Mouse (Mus musculus) adrenal gland, postnatal 10 days (tissue): ENCODE data around the gene Mbtd1. TPM values are rescaled to one million over a fixed set of nuclear protein-coding genes. Genes with fewer than 3 reads are reported as not detected.
"Not testable (repeated sequence)": the region's sequence is repeated elsewhere in the genome, so short reads cannot be mapped to it uniquely, and the experiment has no call there.

Experiments used
- DNase-seq: peaks from one replicate; pipeline ENCODE4 v3.0.0; 2021; ENCODE audit warnings: mixed read lengths
- long read RNA-seq, 2 experiments: library from polyadenylated mRNA; stranded (forward); transcript quantifications; one replicate each; pipeline ENCODE4 v2.0.0; 2021
- total RNA-seq, 2 experiments: library from RNA; stranded (reverse); gene quantifications; 2 replicates each; pipeline ENCODE4 v1.2.3; 2021

Gene Mbtd1
- total RNA-seq = 10 to 100 TPM; 40.5 to 50.0 TPM
- long read RNA-seq, experiment 1, full-length matches to known transcripts = 3 of 14 reads
- long read RNA-seq, experiment 1, partial matches to known transcripts = 2 of 14 reads
- long read RNA-seq, experiment 1, other reads (novel, unspliced or antisense) = 9 of 14 reads
- long read RNA-seq, experiment 2, partial matches to known transcripts = 0 of 3 reads
- long read RNA-seq, experiment 2, other reads (novel, unspliced or antisense) = 3 of 3 reads

DNA sequence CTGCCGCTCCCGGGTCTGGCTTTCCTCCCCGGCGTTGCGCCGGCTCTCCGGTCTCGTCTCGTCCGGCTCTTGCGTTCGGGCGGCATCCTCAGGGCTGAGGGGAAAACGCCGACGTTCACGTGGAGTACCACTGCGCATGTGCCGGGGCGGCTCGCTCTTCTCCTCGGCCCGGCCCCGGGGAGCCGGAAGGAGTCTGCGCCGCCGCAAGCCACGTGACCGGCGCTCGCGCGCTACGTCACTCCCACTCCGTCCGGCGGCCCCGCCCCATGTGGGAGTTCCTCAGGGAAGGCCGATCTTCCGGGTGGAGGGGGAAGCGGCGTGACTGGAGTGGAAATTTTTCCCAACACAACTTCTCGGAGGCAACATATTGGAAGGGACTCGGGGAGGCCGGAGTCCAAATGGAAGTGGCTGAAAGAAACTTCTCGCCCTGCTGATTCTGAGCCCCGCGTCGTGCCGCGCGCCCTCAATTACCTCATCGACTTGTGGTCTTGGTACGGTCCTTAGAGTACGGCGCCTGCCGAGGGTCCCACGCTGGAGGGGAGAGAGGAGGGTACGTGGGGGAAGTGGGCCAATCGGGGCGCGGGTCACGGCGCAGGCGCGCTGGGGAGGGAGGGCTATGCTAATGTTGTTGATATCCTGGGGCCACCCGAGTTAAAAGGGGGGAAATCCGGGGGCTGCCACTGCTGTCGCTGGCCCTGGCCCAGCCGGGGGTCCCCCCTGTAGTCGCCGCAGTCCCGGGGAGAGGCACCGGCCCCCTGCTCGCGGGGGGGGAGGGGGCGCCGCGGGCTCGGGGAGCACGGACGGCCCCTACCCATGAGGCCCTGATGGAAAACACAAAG is at the start of gene Mbtd1, which contains the start of gene Utp18:
Gene Mbtd1, plus strand, starts transcription at position 281 of the 839 bp plus-strand sequence.
Gene Utp18, minus strand, starts transcription at position 195 of the 839 bp plus-strand sequence.
- DNase-seq = peak; percentile 99

DNA sequence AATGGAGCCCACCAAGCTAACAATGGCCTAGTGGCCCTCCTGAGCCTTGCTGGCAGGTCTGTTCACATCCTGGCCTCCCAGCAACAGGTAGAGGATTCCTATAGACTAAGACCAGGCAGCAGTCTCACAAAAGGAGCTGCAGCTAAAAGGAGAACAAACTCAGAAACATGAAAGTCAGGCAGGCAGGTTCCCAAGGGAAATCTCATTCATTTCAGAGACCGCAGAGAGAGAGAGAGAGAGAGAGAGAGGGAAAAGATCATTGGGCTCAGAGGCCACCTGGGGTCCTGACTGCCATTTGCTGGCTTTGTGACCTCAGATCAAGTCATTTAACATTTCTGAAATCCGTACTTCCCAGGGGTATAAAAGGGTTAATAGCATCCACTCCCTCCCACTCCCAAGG is 38.3 kb upstream of the Mbtd1 start:
- no peak for DNase-seq

DNA sequence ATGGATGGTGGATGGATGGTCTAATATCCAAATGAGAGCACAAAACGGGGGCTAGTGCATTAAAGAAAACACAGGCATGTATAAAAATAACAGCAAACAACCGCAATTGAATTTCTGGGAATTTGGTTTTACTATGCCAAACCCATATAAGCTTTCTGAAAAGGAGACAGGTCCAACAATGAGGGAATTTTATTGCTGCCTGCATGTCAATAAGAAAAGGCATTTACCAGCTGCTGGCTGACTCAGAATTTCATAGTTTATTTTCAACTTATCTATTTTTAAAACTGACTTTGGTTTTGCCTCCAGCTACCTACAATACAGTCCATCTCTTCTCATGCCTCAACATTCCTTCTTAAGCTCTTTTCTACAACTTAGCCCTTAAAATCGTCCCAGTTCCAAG is 33.1 kb upstream of the Mbtd1 start:
- no peak for DNase-seq

DNA sequence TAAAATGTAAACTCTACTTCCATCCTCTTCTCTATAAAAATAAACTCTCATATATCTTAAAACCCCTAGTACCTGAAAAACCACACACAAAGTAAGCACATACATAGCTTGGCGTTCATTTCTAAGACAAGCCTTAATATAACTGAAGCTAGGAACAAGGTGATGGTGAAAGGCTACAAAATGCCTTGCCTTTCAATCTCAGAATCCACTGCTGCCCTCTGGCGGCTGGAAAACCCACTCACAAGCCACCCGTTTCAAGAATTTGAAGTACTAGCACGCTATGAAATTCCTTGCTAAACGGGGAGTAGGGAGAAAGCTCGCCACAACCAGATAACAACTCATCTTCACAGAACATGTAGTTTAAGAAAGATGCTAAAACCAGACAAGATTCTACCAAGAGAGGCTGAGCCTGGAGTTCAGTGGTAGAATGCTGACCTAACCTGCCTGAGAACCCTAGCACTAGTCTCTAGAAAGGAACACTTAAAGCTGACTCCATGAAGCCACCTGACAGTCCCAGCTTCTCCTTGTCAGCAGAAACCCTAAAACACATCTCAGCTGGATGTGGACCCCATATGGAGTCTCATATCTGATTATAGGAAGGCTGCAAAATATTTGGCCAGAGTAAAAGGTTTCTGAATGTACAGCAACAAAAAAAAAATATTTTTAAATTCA is 29.2 kb upstream of the Mbtd1 start:
- DNase-seq = peak; percentile 85

DNA sequence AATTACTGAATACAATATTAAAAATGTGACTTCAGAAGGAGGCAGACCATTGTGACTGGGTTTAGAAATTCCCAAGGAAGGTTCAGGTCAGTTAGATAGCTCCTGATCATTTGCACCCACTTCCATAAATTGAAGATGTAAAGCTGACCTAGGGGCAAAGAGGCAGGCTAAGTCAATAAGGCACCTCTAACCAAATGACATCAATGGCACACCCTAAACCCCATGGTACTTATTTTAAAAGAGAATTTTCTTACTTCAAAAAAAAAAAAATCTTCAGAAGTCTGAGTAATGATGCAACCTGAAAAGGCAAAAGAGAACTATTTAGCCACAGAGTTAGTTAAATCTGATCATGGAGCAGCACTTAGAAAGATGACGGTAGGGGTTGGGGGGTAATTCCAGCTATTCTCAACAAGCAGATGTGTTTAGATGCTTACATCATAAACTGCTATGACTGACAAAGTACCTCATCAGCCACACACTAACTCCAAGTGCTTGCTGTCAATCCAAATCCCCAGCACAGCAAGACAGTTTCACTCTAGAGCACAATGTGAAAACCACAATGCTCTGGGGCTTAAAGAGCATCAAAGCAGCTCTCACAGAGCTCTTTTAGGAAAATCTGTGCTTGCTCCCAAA is 25.0 kb upstream of the Mbtd1 start:
- DNase-seq = no peak

DNA sequence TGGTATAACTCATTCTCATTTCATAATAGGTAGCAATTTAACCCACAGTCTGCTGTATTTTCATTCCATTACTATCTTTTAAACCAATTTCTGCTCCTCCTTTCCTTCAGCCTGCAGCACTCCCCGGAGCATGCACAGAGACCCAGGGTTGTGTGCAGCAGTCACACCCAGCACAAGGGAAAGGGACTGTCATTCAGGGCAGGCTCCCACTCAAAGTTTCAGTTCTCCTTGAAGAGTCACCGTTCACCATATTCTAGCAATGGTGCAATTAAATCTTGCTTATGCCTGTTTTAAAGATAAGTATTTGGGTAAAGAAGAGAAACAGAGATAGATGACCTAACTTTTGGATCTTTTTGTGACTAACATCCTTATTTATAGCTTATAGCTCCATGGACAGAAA is 24.5 kb upstream of the Mbtd1 start:
- DNase-seq = no peak

DNA sequence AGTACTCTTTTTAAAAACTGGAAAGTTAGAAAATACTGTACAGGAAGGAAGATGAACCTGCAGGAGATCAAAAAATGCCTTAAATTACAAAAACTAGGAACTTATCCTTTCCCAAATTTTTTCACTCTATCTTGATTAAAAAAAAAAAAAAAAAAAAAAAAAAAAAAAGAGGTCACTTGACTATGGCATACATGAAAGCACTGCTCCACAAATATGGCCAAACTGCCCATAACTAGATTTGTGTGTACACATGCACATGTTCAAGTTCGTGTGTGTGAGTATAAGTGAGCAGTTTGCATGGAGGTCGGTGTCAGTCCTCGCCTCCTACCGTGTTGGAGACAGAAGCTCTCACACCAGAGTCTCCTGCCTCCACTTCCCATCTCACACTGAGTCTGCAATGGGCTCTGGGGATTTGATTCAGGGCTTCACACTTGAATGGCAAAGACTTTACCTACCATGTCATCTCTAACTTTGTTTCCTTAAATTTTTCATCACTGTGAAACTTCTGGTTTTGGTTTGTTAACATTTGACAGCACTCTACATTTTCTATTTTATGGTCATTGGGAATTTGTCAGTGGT is 23.5 kb upstream of the Mbtd1 start:
- no peak for DNase-seq

DNA sequence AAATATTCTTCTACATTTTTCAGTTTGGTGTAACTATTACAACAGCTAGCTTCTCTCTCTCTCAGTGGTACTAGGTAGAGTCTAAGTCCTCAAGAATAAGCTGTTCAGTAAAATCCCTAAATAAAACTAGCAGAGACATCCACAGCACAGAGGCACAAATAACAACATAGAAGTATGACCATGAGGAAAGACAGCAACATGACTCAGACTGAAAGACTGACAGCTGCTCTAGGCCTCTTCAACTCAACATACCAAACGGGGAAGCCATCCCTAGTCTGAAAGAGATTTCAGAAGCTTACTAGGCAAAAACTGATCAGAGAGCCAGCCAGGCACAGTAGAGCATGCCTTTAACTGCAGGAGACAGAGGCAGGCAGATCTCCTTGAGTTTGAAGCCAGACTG is 23.0 kb upstream of the Mbtd1 start:
- DNase-seq = no peak

DNA sequence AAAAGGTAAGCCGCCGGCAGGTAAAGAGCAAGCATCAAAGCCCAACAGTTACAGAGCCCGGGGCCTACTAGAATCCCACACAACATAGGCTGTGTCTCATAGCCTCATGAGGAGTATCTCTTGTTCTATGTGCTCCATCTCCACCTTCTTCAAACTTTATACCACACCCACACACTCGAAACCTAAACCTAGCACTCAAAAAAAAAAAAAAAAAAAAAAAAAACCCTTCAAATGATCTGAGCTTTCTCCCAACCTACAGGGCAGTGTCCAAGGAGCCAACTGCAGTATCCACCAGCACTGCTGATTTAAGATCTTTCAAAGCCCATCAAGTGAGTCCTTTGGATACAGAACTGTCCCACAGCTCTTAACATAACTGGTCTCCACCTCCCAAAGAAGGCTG is 1.6 kb upstream of the Mbtd1 start:
- no peak for DNase-seq

DNA sequence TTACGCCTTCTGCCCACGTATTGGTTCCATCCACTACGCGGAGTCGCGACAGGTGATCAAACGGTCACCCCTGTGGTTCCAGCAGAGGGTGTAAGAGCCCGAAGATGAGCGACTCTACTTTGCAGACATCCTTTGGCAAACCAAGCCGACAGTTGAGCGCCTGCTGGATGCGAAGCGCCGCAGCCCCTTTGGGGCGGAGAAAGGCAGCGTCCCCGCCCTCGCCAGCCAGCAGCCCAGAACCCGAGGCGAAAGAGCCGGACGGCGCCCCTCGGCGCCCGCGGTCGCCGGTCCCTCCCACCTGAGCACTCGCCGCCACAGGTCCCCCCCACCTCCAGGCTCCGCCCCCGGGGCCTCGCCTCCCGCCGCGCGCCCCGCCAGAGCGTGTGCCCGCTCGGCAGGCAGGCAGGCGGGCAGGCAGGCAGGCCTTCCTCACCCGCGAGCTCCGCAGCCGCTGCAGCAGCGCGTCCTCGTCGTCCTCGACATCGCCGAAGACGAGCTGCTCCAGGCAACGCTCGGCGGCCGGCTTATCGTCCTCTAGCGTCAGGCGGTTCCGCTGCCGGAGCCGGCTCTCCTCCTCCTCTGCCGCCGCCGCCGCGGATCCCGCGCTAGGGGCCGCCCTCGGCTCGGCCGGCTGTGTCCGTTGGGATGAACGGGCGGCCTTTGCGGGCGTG is 616 bp upstream of the Mbtd1 start:
- peak; percentile 79 for DNase-seq

DNA sequence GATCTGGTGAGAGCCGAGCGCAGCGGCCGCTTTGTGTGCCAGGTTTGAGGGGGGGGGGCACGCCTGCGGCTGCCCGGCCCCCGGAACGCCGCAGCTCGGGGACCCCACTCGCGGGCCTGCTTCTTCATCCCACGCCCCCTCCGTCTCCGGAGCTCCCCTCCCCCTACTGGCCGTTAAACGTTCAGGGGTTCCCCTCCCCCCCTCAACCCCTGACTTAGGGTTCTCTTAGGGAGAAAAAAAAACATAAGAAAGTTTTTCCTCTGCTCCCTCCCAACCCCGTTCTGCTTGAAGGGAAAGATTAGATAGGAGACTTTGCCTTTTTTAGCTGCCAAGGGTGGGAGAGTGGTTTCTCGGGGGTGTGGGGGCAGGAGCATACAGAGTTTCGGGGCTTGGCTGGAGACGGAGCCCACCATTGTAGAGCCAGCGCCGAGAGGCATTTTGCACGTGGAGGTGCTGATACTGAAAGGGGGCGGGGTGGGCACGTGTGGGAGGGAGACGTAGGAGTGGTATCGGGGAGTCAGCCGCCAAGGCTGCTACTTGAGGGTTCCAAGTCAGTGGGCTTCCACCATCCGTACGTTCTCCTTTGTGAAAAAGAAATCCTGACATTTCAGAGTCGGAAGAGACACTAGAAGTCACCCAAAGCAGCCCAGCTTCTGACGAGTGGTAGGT is 893 bp downstream of the Mbtd1 start:
- peak; percentile 41 for DNase-seq

DNA sequence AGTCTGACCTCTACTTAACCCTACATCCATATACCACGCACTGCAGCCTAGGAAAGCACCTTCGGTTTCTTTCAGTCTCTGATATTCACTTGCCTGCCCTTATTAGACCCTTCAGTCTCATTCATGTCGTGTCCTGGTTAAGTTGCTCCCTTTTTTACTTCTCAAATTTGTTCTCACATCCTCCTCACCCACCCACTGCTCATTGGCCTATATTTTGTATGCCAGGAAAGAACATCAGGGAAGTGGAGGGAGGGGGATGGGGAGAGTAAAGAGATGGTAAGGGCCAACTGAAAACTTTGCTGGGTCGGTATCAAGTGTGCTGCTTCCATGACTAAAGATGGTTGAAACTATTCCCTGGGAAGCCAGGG is 1.4 kb downstream of the Mbtd1 start:
- DNase-seq = no peak

DNA sequence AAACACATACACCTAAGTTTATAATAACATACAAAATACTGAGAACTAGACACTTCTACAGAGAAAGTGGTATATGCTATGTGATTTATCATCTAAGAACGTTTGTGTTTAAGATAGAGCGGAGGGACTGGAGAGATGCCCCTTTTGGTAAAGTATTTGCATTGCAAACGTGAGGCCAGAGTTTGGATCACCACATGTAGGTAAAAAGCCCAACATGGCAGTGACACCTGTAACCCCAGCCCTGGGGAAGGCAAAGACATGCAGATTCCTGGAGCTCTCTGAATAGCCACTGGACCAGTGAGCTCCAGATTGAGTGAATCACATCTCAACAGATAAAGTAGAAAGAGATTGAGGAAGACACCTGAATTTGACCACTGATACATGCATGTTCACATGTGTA is 12.1 kb downstream of the Mbtd1 start:
- no peak for DNase-seq

DNA sequence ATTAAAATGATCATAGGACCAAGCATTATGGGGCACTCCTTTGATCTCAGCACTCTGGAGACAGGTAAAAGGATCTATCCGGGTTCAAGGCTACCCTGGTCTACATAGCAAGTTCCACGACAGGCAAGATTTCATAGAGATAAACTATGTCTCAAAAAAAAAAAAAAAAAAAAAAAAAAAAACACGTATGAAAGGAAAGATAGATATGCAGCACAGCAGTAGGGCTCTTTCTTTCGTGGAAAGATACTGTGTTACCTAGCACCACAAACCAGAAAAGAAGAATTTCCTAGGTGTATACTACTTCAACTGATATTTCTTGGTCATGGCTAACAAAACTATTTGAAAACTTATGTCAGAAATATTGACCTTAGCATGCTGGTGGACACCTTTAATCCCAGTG is 21.2 kb downstream of the Mbtd1 start:
- no peak for DNase-seq

DNA sequence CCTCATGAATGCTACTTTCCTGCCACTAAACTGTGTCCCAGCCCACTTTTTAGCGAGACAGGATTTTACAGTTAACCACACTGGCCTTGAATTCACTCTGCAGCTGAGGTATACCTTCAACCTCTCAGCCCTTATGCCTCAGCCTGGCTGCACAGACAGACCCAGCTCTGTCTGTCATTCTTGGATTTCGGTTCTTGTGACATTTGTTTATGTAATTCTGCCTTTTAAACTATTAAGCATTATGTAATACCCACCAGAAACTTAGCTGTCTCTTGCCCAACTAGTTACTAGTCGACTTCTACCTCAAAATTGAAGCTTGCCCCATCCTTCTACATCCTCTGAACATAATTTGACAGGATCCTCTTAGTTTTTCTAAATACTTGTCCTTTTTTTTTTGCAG is 22.2 kb downstream of the Mbtd1 start:
- no peak for DNase-seq

DNA sequence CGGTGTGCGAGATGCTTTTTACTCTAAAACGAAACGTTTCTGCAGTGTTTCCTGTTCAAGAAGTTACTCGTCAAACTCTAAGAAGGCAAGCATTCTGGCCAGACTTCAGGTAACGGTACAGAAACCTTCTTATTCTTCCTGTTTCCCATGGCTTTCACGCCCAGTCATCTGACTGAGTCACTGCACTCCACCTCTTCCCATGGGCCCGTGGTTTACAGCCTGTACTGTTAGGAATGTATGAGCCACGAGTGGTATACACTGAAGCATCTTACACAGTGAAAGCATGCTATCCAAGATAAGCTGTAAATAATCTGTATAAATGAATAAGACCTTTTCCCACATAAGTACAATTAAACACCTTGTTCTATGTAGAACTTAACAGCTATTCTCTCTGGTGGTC is 23.2 kb downstream of the Mbtd1 start:
- no peak for DNase-seq

DNA sequence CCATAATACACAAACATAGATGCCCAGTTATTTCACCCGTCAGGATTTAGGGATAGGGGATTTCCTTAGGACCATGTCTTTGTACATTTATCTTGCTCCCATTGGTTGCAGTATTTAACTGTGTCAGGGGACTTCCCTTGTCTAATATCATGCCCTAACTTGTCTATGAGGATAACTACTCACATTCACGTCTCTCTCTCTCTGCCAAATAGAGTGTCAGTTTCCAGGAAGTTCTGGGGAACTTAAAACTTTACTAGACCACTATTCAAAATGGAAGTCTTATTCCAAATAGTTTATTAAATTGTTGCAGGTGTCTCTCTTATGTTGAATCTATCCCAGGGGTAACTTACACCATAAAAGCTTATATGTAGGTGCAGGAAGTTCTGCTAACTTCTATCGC is 26.0 kb downstream of the Mbtd1 start:
- DNase-seq = no peak

DNA sequence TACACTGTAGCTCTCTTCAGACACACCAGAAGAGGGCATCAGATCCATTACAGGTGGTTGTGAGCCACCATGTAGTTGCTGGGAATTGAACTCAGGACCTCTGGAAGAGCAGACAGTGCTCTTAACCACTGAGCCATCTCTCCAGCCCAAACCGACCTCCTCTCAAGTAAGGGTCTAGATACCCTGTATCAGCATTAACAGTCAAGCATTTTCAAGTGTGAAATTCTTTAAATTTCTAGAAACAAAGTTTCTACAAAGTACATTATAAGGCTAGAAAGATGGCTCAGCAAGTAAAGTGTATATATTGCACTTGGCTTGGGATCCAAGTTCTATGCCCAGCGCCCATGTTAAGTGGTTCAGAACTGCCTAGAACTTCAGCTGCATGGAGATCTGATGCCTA is 29.4 kb downstream of the Mbtd1 start:
- not testable (repeated sequence) for DNase-seq

DNA sequence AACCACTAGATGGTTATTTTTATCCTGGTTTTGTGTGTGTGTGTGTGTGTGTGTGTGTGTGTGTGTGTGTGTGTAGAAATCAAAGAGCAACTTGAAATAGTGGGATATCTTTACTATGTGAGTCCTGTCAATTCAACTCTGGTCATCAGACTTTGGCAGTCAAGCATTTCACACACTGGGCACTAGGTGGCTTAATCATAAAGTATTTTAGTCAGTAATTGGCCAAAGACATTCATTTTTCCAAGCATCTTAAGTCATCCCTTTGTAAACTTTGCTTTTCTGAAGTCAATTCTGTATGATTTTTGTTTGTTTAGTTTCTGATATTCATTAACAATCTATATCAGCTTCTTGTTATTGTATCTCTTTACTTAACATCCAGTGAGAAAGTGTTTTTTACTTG is 43.5 kb downstream of the Mbtd1 start:
- DNase-seq = no peak

DNA sequence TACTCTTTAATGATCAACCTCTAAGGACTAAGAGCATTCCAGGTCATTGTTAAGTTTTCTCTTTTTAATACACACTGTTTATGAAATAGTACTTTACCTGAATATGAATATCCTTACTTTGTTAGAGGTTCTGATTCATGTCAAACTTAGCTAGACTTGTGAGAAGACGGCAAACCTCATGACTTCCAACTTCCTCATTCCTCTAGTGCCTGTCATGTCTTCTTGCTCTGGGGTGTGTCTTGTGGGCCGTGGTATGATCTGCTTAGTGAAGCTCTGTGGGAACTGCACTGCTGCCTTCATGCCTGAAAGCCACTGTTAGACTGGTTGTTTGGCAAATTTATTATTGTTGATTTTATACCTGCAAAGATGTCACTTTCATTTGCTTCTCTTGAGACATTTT is 55.3 kb downstream of the Mbtd1 start:
- DNase-seq = no peak

DNA sequence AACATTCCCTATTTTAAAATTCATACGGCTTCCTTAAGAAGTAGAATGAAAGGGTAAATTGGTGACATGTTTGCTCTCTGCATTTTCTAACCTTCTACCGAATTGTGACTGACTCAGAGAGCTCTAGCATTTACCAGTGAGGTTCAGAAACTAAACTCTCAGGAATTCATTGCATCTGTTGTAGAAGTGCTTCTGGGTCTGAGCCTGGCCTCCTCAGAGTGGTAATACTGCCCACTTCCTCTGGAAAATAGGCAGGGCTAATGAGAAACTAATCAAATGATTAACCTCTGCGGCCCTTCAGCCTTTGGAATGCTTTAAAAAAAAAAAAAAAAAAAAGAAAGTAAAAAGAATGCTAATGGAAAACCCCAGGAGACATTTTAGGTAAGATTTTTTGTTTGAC is 59.3 kb downstream of the Mbtd1 start:
- no peak for DNase-seq
